Mouse (Mus musculus) embryonic fibroblast, embryonic 13.5 days (primary cell): Measurements from ENCODE around the gene Carnmt1. TPM values are rescaled to one million over a fixed set of nuclear protein-coding genes. Genes with fewer than 3 reads are reported as not detected.
"Not testable (repeated sequence)": the region's sequence is repeated elsewhere in the genome, so short reads cannot be mapped to it uniquely, and the experiment has no call there.

Experiments used
- H3K27ac ChIP-seq: 2 replicates; pipeline ENCODE4 v1.5.1; 2012; ENCODE audit warnings: low read length, control low read depth, inconsistent platforms; ENCODE audit not compliant: insufficient read depth
- H3K4me1 ChIP-seq: 2 replicates; pipeline ENCODE4 v1.6.1; 2011; ENCODE audit warnings: low read length; ENCODE audit not compliant: control insufficient read depth, insufficient read depth
- H3K4me3 ChIP-seq: 2 replicates; pipeline ENCODE4 v1.5.1; 2011; ENCODE audit warnings: mild to moderate bottlenecking, control low read depth, low read length; ENCODE audit not compliant: insufficient read depth
- CTCF ChIP-seq: IDR thresholded peaks from 2 replicates; pipeline ENCODE4 v1.5.1; 2011; ENCODE audit warnings: mild to moderate bottlenecking, control low read depth, low read length, moderate library complexity, borderline replicate concordance; ENCODE audit not compliant: insufficient read depth
- POLR2A ChIP-seq: IDR thresholded peaks from 2 replicates; pipeline ENCODE4 v1.6.1; 2011; ENCODE audit warnings: low read depth, mild to moderate bottlenecking, control low read depth, low read length, moderate library complexity
- polyA plus RNA-seq: library from polyadenylated mRNA; stranded (reverse); fragments of >200 nt; gene quantifications from 2 replicates; pipeline ENCODE4 v1.2.4, GENCODE M21; 2011; ENCODE audit warnings: low read depth; ENCODE audit not compliant: missing spikeins, insufficient read length

Gene Carnmt1
- polyA plus RNA-seq, 1 experiment: 21.5 TPM

- Histone ChIP-seq H3K4me3 (no peak overlapping the region), H3K27ac (no peak overlapping the region), H3K4me1 (no peaks in the 10 kb centered on the region)
- TF ChIP-seq CTCF (no peak), POLR2A (no peak)
Measured at GRCm38 (mm10) chr19:18708101-18708500, 37.5 kb downstream of the Carnmt1 start.

- no peak overlapping the region for H3K27ac ChIP-seq
- no peak overlapping the region for H3K4me3 ChIP-seq
- peaks cover 6% of the 10 kb centered on the region; the same call in 1 of the 2 replicates for H3K4me1 ChIP-seq
- TF ChIP-seq POLR2A: no peak
- no peak for TF ChIP-seq CTCF
Measured at GRCm38 (mm10) chr19:18710903-18711302, 40.3 kb downstream of the Carnmt1 start.

- TF ChIP-seq POLR2A (no peak), CTCF (no peak)
- Histone ChIP-seq H3K4me3 (no peak overlapping the region), H3K27ac (no peak overlapping the region), H3K4me1 (peaks cover 6% of the 10 kb centered on the region; the same call in 1 of the 2 replicates)
Measured at GRCm38 (mm10) chr19:18711589-18711988, 41.0 kb downstream of the Carnmt1 start.

GRCm38 (mm10) chr19:18712153-18712865, 41.7 kb downstream of the Carnmt1 start:
- Histone ChIP-seq H3K4me3 (peak overlapping the region; percentile 64), H3K4me1 (peaks cover 6% of the 10 kb centered on the region; the same call in 1 of the 2 replicates), H3K27ac (peak overlapping the region; percentile 92)
- TF ChIP-seq CTCF (no peak), POLR2A (no peak)

- TF ChIP-seq CTCF (no peak), POLR2A (peak; percentile 62)
- Histone ChIP-seq H3K4me3 (peak within 1 kb of the TSS; percentile 98), H3K4me1 (peaks cover 6% of the 10 kb centered on the region; the same call in 1 of the 2 replicates), H3K27ac (peak within 1 kb of the TSS; percentile 92)
Measured at GRCm38 (mm10) chr19:18712866-18713300, 42.3 kb downstream of the Carnmt1 start, which contains the start of gene D030056L22Rik. Gene D030056L22Rik, plus strand, starts transcription at chr19:18713193.

GRCm38 (mm10) chr19:18713357-18713756, 42.8 kb downstream of the Carnmt1 start:
- H3K4me1 ChIP-seq, H3K27ac ChIP-seq: not testable (repeated sequence)
- peak overlapping the region; percentile 98 for H3K4me3 ChIP-seq

- Histone ChIP-seq H3K4me1 (peaks cover 6% of the 10 kb centered on the region; the same call in 1 of the 2 replicates), H3K27ac (no peak overlapping the region), H3K4me3 (no peak overlapping the region)
- TF ChIP-seq CTCF (no peak), POLR2A (no peak)
Measured at GRCm38 (mm10) chr19:18716374-18716773, 45.8 kb downstream of the Carnmt1 start.

- Histone ChIP-seq H3K27ac (no peak overlapping the region), H3K4me3 (no peak overlapping the region), H3K4me1 (peaks cover 2% of the 10 kb centered on the region; the same call in 1 of the 2 replicates)
- TF ChIP-seq CTCF (no peak), POLR2A (no peak)
Measured at GRCm38 (mm10) chr19:18720337-18720736, 49.8 kb downstream of the Carnmt1 start.

- Histone ChIP-seq H3K4me3 (no peak overlapping the region), H3K4me1 (no peaks in the 10 kb centered on the region; the same call in 1 of the 2 replicates), H3K27ac (no peak overlapping the region)
- no peak for TF ChIP-seq POLR2A
- no peak for TF ChIP-seq CTCF
Measured at GRCm38 (mm10) chr19:18725186-18725585, 54.6 kb downstream of the Carnmt1 start.

- Histone ChIP-seq H3K4me3 (no peak overlapping the region), H3K27ac (no peak overlapping the region), H3K4me1 (no peaks in the 10 kb centered on the region; the same call in 1 of the 2 replicates)
- TF ChIP-seq CTCF: no peak
- no peak for TF ChIP-seq POLR2A
Measured at GRCm38 (mm10) chr19:18730255-18730654, 59.7 kb downstream of the Carnmt1 start.
